Mouse (Mus musculus): ENCODE measurements around the gene Apol9b.
"Not testable (repeated sequence)": the region's sequence is repeated elsewhere in the genome, so short reads cannot be mapped to it uniquely, and the experiment has no call there.

Gene Apol9b

GRCm38 (mm10) chr15:77728739-77729138 is at the start of gene Apol9b:
Apol9b (plus strand) TSS chr15:77729039.
- DNase-seq = not testable (repeated sequence)

DNA sequence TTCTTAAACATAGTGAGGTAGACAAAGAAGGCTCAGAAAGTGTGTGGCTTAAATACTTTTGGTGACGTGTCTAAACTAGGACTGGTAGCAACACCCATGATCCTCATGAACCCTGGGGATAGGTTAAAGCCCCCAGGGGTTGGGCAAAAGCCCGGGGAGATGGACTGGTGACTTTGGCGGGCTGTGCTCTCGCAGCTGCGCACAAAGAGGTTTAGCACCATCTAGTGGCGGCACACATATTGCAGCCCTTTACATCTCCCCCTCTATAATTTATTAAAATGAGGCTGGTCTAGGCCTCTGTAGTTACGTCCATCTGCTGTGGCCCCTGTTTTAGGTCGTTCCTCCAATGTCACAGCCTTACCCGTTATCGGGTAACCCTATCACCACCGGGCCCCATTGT is 44.9 kb upstream of the Apol9b start:
- DNase-seq = not testable (repeated sequence)

GRCm38 (mm10) chr15:77691532-77692311 is 37.1 kb upstream of the Apol9b start:
- not testable (repeated sequence) for DNase-seq

DNA sequence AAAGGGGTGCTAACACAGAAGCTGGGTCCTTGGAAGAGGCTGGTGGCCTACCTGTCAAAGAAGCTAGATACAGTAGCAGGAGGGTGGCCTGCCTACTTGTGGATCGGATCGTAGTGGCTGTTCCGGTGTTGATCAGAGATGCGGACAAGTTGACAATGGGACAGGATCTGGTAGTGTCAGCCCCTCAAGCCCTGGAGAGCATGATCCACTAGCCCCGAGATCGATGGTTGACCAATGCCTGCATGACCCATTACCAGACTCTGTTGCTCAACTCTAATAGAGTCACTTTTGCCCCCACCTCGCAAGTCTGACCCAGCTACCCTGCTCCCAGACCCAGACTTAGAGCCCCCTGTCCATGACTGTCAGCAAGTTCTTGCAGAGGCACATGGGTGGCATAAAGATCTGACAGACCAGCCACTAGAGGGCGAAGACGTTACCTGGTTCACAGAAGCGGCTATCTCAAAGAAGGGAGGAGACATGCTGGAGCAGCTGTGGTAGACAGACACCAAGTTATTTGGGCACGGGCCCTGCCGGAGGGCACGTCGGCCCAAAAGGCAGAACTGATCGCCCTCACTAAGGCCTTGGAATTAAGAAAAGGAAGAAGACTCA is 34.0 kb upstream of the Apol9b start:
- peak; percentile 7 for DNase-seq

DNA sequence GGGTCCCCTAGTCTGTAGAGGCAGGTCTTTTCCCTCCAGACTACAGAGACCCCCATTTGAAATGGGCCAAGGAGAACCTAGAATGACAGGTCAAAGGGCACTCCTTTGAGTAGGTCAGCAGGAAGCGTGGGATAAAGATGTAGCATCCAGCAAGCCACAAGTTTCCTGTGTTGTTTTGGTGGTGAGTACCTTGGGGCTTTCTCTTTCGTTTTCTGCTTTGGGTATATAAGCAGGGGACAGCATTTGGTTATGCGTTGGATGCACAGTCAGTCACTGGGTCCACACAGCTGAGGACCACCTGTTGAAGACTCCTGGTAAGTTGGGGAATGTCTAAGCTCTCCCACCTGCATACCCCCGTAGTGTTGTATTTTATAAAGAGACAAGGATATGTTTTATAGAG is 30.2 kb upstream of the Apol9b start, which contains the start of gene Apol7e:
Gene Apol7e (plus strand): TSS at position 202 of the 400 bp plus-strand sequence.
- not testable (repeated sequence) for DNase-seq

GRCm38 (mm10) chr15:77705306-77705705 is 23.5 kb upstream of the Apol9b start:
- not testable (repeated sequence) for DNase-seq

DNA sequence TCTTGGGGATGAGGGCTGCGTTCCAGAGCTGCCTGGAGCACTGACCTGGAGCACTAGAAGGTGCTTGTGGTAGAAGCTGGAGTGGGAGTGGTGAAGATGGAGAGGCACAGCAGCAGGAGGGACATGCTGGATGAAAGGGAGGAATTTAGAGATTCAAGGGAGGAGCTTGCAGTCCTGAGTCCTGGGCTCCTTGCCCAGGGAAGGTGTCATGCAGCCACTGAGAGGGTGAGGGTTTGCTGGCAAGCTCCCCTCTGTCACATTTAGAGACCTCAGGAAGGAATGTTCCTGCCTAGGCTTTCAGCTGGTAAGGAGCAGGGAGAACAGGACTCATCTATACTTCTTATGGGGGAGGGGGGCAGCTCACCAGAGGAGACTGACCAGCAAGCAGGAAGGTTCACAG is 19.9 kb upstream of the Apol9b start:
- not testable (repeated sequence) for DNase-seq

GRCm38 (mm10) chr15:77718240-77718639 is 10.6 kb upstream of the Apol9b start:
- DNase-seq = not testable (repeated sequence)

GRCm38 (mm10) chr15:77721509-77721908 is 7.3 kb upstream of the Apol9b start:
- DNase-seq = not testable (repeated sequence)

GRCm38 (mm10) chr15:77724208-77724911 is 4.5 kb upstream of the Apol9b start:
- DNase-seq = not testable (repeated sequence)

DNA sequence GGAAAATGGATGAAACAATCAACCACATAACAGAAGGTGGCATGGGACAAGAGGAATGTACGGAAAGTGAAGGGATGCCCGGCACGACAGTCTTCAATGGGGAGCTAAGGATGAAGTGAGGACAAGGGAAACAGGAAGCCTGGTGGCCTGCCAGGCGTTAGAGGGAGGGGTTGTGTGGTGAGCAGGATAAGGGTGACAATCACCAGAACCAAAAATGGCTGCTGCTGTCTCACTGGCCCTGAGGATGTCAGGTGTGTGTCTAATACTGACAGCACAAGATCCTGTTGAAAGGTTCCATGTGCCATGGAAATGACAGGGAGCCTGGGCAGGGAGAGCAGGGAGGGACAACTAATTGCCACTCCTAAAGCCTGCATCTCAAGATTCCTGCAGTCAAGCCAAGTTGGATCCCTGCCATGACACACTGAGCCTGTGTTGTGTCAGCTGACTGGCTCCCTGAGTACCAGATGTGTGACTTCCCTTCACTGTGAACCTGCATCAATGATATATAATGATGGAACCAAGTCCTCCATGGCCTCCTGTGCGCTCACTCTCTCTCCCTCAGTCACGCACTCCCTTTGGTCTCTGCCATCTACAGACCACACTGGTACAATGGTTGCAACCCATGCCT is 3.3 kb upstream of the Apol9b start:
- DNase-seq = not testable (repeated sequence)

GRCm38 (mm10) chr15:77727139-77727538 is 1.7 kb upstream of the Apol9b start:
- not testable (repeated sequence) for DNase-seq

DNA sequence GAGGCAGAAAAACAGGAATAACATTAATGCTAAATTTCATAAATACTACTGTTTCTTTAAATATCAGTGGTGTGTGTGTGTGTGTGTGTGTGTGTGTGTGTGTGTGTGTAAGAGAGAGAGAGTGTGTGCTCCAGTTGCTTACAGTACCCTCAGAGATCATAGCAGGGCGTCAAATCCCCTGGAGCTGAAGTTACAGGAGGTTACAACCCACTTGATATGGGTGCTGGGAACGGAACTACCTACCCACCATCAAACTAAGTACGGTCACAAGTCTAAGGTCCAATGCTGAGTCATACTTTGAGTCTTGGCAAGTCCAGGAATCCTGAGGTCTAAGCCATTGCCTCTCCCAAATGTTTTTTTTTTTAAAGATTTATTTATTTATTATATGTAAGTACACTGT is 1.1 kb upstream of the Apol9b start:
- not testable (repeated sequence) for DNase-seq

- DNase-seq = no peak
Observed at GRCm38 (mm10) chr15:77731605-77732004, 2.8 kb downstream of the Apol9b start.

- DNase-seq = not testable (repeated sequence)
Observed at GRCm38 (mm10) chr15:77732851-77733250, 4.0 kb downstream of the Apol9b start.

- not testable (repeated sequence) for DNase-seq
Observed at GRCm38 (mm10) chr15:77733380-77733779, 4.5 kb downstream of the Apol9b start.

- DNase-seq = not testable (repeated sequence)
Observed at GRCm38 (mm10) chr15:77733903-77734302, 5.1 kb downstream of the Apol9b start.

- DNase-seq = no peak
Observed at GRCm38 (mm10) chr15:77740511-77741297, 11.9 kb downstream of the Apol9b start.

DNA sequence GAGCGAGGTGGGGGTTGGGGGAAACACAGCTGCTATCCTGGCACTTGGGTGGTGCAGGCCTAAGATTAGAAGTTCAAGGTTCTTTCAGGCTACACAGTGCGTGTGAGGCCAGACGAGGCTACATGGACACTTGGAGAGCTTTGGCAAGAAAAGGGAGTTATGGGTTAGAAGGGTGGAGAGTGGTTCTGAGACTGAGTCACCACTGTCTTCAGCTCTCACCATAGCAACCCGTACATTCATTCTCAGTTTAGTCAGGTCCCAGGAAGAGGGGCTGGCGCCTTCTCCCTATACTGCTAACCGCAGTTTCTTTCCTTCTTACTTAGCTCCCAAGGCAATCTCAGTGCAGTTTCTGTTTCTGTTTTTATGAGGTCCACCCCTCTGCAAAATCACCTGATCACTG is 12.7 kb downstream of the Apol9b start:
- DNase-seq = not testable (repeated sequence)

- DNase-seq = no peak
Observed at GRCm38 (mm10) chr15:77744632-77745031, 15.8 kb downstream of the Apol9b start.

- no peak for DNase-seq
Observed at GRCm38 (mm10) chr15:77745081-77745480, 16.2 kb downstream of the Apol9b start.

GRCm38 (mm10) chr15:77746326-77746725 is 17.5 kb downstream of the Apol9b start:
- no peak for DNase-seq

All from right cerebral cortex, adult 18-20 months (tissue).